In the genomic region with DNA sequence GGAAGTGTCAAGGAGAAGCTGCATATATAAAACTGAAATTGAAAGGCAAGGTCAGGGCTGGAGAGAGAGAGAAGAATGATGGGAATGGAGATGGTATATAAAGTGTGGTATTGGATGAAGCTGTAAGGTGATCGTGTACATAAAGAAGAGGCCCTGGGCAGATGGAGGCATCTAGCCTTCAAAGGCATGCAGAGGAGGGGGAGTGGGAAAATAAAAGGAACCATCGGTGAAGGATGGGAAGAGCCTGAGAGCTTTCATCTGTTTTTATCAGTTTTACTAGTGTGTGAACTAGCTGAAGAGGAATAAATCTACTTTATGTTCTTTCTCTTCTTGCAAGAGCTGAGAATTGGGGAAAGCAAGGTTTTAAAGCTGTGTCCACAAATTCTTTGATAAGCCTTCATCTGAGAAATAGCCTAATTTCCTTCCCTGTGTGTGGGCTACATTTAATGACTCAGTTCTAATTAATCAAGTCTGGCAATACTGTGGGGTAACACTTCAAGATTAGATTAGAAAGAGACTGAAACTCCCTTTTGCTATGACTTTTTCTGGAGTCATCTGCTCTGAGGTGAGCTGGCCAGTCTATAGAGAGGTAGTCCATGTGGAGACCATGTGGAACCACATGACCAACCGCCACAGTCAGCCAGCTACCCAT, we compare ENCODE assay signal across 24 mouse cellular contexts.
DNase-seq lines count a peak whose midpoint lies in the region; ATAC-seq and TF ChIP-seq lines count a peak whose summit lies in the region.
"Had no signal": no experiment of that assay in that cellular context is flagged by ENCODE, and none has a peak within 500 bp of the region (broad histone marks: within the 10 kb centered on the region; RNA-seq: fewer than 3 reads in every experiment).

No protein-coding gene starts in this region.

- H3K36me3 ChIP-seq in kidney, embryonic 15.5 days = no peaks in the 10 kb centered on the region
- no peaks in the 10 kb centered on the region for H3K36me3 ChIP-seq in kidney, postnatal 0 days (ENCODE audit: insufficient read depth, low read length)
- no peaks in the 10 kb centered on the region for H3K36me3 ChIP-seq in kidney, adult 2 months (ENCODE audit: control insufficient read depth, insufficient read depth, low read length)
- H3K36me3 ChIP-seq: embryonic facial prominence, embryonic 10.5 days; embryonic facial prominence, embryonic 12.5 days; forebrain, embryonic 15.5 days; G1E had no signal

- H3K27ac ChIP-seq in kidney, embryonic 15.5 days = peak overlapping the region; percentile 70
- no peak overlapping the region for H3K27ac ChIP-seq in kidney, postnatal 0 days
- H3K27ac ChIP-seq in kidney, adult 2 months (ENCODE audit: insufficient read depth, low read depth, low read length) = no peak overlapping the region
- H3K27ac ChIP-seq: embryonic facial prominence, embryonic 10.5 days; embryonic facial prominence, embryonic 12.5 days; forebrain, embryonic 13.5 days; forebrain, embryonic 15.5 days had no signal

- intact Hi-C loops in heart, postnatal 10 days (cut with DNase I) = no loop called here

- no peak overlapping the region for H3K9ac ChIP-seq in kidney, embryonic 15.5 days
- H3K9ac ChIP-seq in kidney, postnatal 0 days (ENCODE audit: low read depth, low read length) = no peak overlapping the region
- H3K9ac ChIP-seq: embryonic facial prominence, embryonic 12.5 days; forebrain, embryonic 13.5 days; forebrain, embryonic 15.5 days had no signal

- TF ChIP-seq CTCF in kidney, postnatal 0 days (IDR thresholded peaks at IDR 0.05; ENCODE audit: low read depth) = no peak
- no peak for TF ChIP-seq CTCF in kidney, adult 2 months (conservative IDR thresholded peaks at IDR 0.05; ENCODE audit: insufficient read depth, insufficient read length, low read depth, low read length)

- peak; percentile 70 for DNase-seq in heart, adult 11 months
- no peak for DNase-seq in heart, postnatal 10 days
- no peak for DNase-seq in kidney, postnatal 4 days
- DNase-seq in kidney, postnatal 0 days (ENCODE audit: low spot score) = peak; percentile 88
- no peak for DNase-seq in kidney, adult 2 months
- DNase-seq: adrenal gland, adult 8-10 months; adrenal gland, postnatal 14 days; adrenal gland, postnatal 36 days; B cell, adult 2 months; cerebellum, adult 11-12 months; cerebellum, adult 2 months; cerebellum, adult 9-10 months; cerebellum, postnatal 10 days; cerebellum, postnatal 25 days had no signal

- ATAC-seq in kidney, embryonic 15.5 days (replicated peaks; ENCODE audit: low FRiP score) = peak; percentile 85
- ATAC-seq in kidney, postnatal 0 days (replicated peaks; ENCODE audit: low FRiP score, low read depth) = no peak; the same call in 1 of the 2 replicates
- ATAC-seq: activated CD4-positive, CD25-positive, alpha-beta regulatory T cell, adult 4 months; CD4-positive, CD25-positive, alpha-beta regulatory T cell, adult 4 months; forebrain, embryonic 13.5 days; forebrain, embryonic 15.5 days; Patski had no signal

- H3K4me1 ChIP-seq in kidney, embryonic 15.5 days = peaks cover 10% of the 10 kb centered on the region; the same call in 1 of the 2 replicates
- H3K4me1 ChIP-seq in kidney, postnatal 0 days (replicated peaks; ENCODE audit: insufficient read depth, low read length) = no peaks in the 10 kb centered on the region
- H3K4me1 ChIP-seq in kidney, adult 2 months (ENCODE audit: control insufficient read depth, insufficient read depth, low read length) = no peaks in the 10 kb centered on the region
- H3K4me1 ChIP-seq: embryonic facial prominence, embryonic 10.5 days; embryonic facial prominence, embryonic 12.5 days; forebrain, embryonic 13.5 days; forebrain, embryonic 15.5 days had no signal

- no peak overlapping the region for H3K4me2 ChIP-seq in kidney, embryonic 15.5 days
- H3K4me2 ChIP-seq in kidney, postnatal 0 days (ENCODE audit: low read length) = no peak overlapping the region
- H3K4me2 ChIP-seq: embryonic facial prominence, embryonic 12.5 days; forebrain, embryonic 13.5 days; forebrain, embryonic 15.5 days had no signal

- H3K4me3 ChIP-seq in kidney, embryonic 15.5 days (replicated peaks) = no peak overlapping the region
- no peak overlapping the region for H3K4me3 ChIP-seq in kidney, postnatal 0 days (replicated peaks; ENCODE audit: low read depth, low read length)
- H3K4me3 ChIP-seq in kidney, adult 2 months (ENCODE audit: insufficient read depth, low read depth, low read length) = no peak overlapping the region
- H3K4me3 ChIP-seq: embryonic facial prominence, embryonic 10.5 days; embryonic facial prominence, embryonic 12.5 days; forebrain, embryonic 13.5 days; forebrain, embryonic 15.5 days had no signal

- WGBS in kidney, embryonic 15.5 days = 27% methylated on average over 3 of the region's 3 CpGs
- WGBS in kidney, postnatal 0 days = 21% methylated on average over 3 of the region's 3 CpGs
- 35% methylated on average over 3 of the region's 3 CpGs for WGBS in kidney, adult 2 months

- no peaks in the 10 kb centered on the region for H3K9me3 ChIP-seq in kidney, embryonic 15.5 days (replicated peaks)
- no peaks in the 10 kb centered on the region for H3K9me3 ChIP-seq in kidney, postnatal 0 days (replicated peaks; ENCODE audit: low read length)
- H3K9me3 ChIP-seq: embryonic facial prominence, embryonic 10.5 days; embryonic facial prominence, embryonic 12.5 days; forebrain, embryonic 13.5 days; forebrain, embryonic 15.5 days; G1E had no signal

- no peak for TF ChIP-seq POLR2A in kidney, adult 2 months (IDR thresholded peaks at IDR 0.05; ENCODE audit: low read depth, low read length)

- no peaks in the 10 kb centered on the region for H3K27me3 ChIP-seq in kidney, embryonic 15.5 days
- no peaks in the 10 kb centered on the region for H3K27me3 ChIP-seq in kidney, postnatal 0 days (ENCODE audit: insufficient read depth, low read length)
- H3K27me3 ChIP-seq in kidney, adult 2 months (replicated peaks; ENCODE audit: control insufficient read depth, insufficient read depth, low read length) = no peaks in the 10 kb centered on the region
- H3K27me3 ChIP-seq: CH12.LX; embryonic facial prominence, embryonic 12.5 days; forebrain, embryonic 13.5 days; forebrain, embryonic 15.5 days had no signal

Comparison
In these comparisons a context has a peak if more than half of its experiments do, and no peak if none do; other contexts are left out.
1. DNase-seq: peak in heart, adult 11 months (single experiment) and kidney, postnatal 0 days (single experiment); none in heart, postnatal 10 days (0 of 2), kidney, postnatal 4 days (0 of 2) and kidney, adult 2 months (single experiment).